Mouse (Mus musculus) T-helper 17 cell (primary cell): ENCODE results near the gene Itga1.

Experiments used
- in situ Hi-C, 2 experiments: fragments of 300-600 bp; cut with MboI, MseI; formaldehyde crosslinking; loops; 1 replicate in 1 of 2; 2 replicates in 1 of 2; pipeline ENCODE4 v1.15.1; 2025; ENCODE audit warnings: high pct_unique_total_duplicates in 2 of 2

Gene Itga1

GRCm38 (mm10) chr13:114999582-114999981, 102.2 kb downstream of the Itga1 start:
- in situ Hi-C loops = loop anchor here in 1 of 2 experiments (25.0 kb wide), 1 partner anchor 1713 kb away; no protein-coding TSS in a partner anchor

DNA sequence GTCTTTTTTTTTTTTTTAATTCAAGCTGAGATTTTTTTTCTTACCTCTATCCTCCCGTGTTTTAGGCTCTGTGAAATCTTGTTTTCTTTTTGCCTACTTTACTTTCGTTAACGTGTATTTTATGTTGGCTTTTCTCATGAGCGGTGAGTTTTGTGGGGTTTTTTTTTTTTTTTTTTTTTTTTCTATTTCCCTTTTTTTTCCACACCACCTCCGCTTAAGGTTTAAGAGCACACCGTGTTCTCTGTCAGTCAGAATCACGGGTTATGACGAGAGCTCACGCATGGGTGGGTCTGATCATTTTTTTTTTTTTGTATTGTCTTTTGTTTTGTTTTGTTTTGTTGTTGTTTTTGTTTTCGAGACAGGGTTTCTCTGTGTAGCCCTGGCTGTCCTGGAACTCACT, 103.7 kb downstream of the Itga1 start:
- in situ Hi-C loops = loop anchor here in 1 of 2 experiments (25.0 kb wide), 1 partner anchor 1714 kb away; no protein-coding TSS in a partner anchor

DNA sequence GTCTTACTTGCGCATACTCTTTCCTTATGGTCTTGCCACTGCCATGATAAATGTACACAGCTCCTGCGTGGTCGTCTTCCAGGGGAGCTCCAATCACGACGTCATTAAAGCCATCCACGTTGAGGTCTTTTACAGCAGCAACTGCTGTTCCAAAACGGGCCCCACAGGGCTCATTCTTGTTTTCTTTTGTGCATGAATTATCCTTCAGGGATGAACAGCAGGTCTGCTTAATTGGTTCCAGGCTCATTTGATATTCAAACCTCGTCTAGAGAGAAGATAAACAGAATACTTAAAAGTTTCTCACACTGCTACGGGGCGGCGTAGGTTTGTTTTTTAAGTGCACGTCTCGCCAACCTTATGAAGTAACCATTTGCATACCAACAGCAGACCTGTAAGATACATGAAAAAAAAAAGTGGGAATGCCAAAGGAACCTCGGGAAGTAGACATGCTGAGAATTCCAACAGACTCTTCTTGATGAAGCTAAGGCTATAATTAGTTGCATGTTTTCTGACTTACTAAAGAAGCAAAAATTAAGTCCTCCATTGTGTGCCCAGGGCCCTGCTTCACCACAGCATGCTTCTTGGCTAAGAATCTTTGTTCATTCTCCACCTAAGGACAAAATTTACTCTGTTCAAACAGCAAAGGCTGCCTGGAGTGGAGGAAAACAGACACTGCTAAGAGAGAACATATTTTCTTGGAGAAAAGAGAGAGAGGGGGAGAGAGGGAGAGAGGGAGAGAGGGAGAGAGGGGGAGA, 109.3 kb downstream of the Itga1 start:
- in situ Hi-C loops = loop anchor here in 1 of 2 experiments (25.0 kb wide), 1 partner anchor 1720 kb away; no protein-coding TSS in a partner anchor

GRCm38 (mm10) chr13:114987668-114988067, 114.1 kb downstream of the Itga1 start:
- in situ Hi-C loops = loop anchor here in 1 of 2 experiments (5.0 to 25.0 kb wide), 2 partner anchors 95 to 1725 kb away; no protein-coding TSS in a partner anchor

GRCm38 (mm10) chr13:114987161-114987560, 114.6 kb downstream of the Itga1 start:
- in situ Hi-C loops = loop anchor here in 1 of 2 experiments (5.0 to 25.0 kb wide), 2 partner anchors 95 to 1725 kb away; no protein-coding TSS in a partner anchor

- in situ Hi-C loops = loop anchor here in 1 of 2 experiments (5.0 to 25.0 kb wide), 2 partner anchors 98 to 1728 kb away; no protein-coding TSS in a partner anchor
Observed at GRCm38 (mm10) chr13:114984658-114985057, 117.1 kb downstream of the Itga1 start.

GRCm38 (mm10) chr13:114983116-114983515, 118.6 kb downstream of the Itga1 start:
- in situ Hi-C loops = loop anchor here in 1 of 2 experiments (25.0 kb wide), 1 partner anchor 1729 kb away; no protein-coding TSS in a partner anchor

GRCm38 (mm10) chr13:114980831-114981419, 120.8 kb downstream of the Itga1 start:
- in situ Hi-C loops = loop anchor here in 1 of 2 experiments (25.0 kb wide), 1 partner anchor 1731 kb away; no protein-coding TSS in a partner anchor

- in situ Hi-C loops = loop anchor here in 1 of 2 experiments (25.0 kb wide), 1 partner anchor 1738 kb away; no protein-coding TSS in a partner anchor
Observed at GRCm38 (mm10) chr13:114974484-114975042, 127.2 kb downstream of the Itga1 start.

DNA sequence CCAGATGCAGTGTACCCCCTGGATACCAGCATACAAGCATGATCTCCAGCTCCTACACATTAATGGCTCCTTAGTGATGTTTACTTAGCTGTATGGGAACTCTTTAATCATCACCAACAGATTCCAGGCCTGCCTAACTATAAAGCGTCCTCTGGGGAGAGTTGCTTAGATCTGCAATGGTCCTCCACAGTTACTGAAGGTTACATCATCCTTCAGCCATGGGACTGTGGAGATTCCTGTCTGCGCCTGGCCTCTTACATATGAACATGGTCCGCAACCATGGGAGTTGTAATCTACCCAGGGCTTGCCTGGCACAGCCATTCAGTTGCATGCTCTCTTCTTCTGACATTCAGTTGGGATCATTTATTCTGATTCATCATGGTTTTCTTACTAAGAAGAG, 129.9 kb downstream of the Itga1 start:
- in situ Hi-C loops = no loop called here

DNA sequence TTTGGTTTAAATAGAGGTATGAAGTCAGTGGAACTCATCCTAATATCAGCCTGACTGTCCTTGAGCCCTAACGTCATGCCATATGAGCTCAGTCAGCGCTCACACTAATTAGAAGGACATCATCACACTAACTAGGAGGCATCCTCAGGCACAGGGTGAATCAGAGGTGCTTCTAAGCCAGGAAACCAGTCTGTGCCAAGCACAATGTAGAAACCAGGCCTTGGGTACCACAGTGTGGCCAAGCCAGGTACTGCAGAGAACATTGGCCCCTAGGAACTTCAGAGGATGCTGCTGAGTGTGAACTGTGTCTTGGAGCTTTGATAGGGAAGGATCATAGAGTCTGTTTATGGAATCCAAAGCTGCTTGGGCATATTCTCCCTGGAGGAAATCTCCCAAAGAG, 137.5 kb downstream of the Itga1 start:
- in situ Hi-C loops = loop anchor here in 1 of 2 experiments (5.0 kb wide), 1 partner anchor 137 kb away; no protein-coding TSS in a partner anchor

DNA sequence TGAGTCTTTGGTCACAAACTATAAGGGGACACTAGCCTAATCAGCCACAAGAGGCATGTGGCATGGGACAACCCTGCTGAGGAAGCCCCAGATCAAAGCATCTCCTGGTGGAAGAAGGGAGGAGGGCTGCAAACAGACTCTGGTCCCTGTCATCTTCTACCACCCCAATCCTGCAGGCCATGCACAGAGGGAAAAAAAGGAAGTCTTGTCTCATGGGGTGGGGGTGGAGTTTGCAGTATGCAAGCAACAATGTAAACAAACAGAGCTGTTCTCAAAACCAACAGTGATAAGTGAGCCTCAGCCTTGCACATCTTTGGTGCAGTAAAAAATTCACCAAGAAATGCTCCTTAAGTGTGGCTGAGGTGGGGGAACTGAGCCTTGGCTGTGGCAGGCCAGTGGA, 147.2 kb downstream of the Itga1 start:
- in situ Hi-C loops = no loop called here

GRCm38 (mm10) chr13:114933541-114933940, 168.2 kb downstream of the Itga1 start:
- in situ Hi-C loops = no loop called here

GRCm38 (mm10) chr13:114931775-114932294, 169.9 kb downstream of the Itga1 start, which contains the start of gene Itga2:
TSS of gene Itga2 (minus strand) at chr13:114932100.
- in situ Hi-C loops = no loop called here

DNA sequence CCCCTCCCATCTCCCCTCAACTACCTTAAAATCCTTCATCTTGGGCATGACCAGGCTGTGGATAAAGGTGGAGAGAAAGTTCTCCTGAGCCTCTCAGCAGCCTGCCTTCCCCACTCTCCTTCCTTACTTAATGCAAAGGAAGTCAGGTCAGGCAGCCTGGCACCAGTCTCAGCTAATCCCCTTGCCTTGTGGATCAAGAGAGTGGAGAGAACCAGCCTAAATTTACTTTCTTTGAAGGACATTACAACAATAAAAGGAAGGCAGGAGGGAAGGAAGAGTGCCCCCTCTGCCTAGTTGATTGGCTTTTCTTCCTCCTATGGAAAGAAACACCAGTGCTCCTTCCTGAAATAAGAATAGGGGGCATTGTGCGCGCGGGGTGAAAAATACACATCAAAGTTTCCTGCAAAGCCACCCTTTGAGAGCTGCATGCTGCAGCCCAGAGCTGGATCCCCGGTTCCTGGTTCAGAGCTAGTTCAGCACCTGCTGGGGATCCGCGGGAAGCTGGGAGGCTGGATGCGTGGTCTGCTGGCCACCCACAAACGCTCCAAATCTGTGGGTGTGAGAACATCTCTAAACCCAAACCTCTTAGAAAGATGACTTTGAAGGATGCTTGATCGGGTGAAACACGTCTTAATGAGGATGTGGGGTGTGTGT, 170.6 kb downstream of the Itga1 start:
- in situ Hi-C loops = no loop called here

GRCm38 (mm10) chr13:114924785-114925184, 177.0 kb downstream of the Itga1 start:
- in situ Hi-C loops = no loop called here

- in situ Hi-C loops = no loop called here
Observed at GRCm38 (mm10) chr13:114923331-114923730, 178.4 kb downstream of the Itga1 start.

- in situ Hi-C loops = no loop called here
Observed at GRCm38 (mm10) chr13:114915767-114916166, 186.0 kb downstream of the Itga1 start.

DNA sequence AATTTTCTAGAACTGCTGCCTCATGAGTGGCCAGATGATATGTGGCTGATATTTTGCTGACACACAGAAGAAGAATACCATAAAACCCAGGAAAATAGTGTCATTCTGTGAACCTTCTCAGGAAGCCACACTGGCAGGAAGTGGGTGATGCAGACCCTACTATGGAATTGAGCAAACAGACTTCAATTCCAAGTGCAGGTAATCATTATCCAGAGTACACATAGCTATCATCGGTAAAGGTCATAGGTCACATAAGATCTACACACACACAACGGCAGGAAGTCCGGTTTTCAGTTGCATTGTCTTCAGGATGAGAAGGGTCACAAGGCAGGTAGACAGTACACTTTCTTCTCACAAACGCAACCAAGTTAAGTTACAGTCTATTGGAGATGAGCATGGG, 186.8 kb downstream of the Itga1 start:
- in situ Hi-C loops = no loop called here

GRCm38 (mm10) chr13:114914559-114914958, 187.2 kb downstream of the Itga1 start:
- in situ Hi-C loops = no loop called here

- in situ Hi-C loops = no loop called here
Observed at GRCm38 (mm10) chr13:114910629-114911028, 191.1 kb downstream of the Itga1 start.
